Mouse (Mus musculus) embryonic facial prominence, embryonic 15.5 days (tissue): ENCODE measurements around the gene Clcn7. TPM values are rescaled to one million over a fixed set of nuclear protein-coding genes. Genes with fewer than 3 reads are reported as not detected.

Experiments used
- polyA plus RNA-seq: library from polyadenylated mRNA; unstranded; fragments of >200 nt; fragmentation: Nextera tagmentation; extraction: Ambion mirVana; gene quantifications from 2 replicates; pipeline ENCODE4 v1.2.1, GENCODE M21; 2015

Clcn7 gene
- polyA plus RNA-seq, 1 experiment from 2014 or later: 27.3 TPM

Other genes with a start within 250 kb of the Clcn7 start
- 48.9 and 49.6 TPM in 2 replicates for gene Nubp2, start 247.0 kb upstream of the Clcn7 start, polyA plus RNA-seq
- 43.5 and 45.3 TPM in 2 replicates for gene Spsb3, start 246.7 kb upstream of the Clcn7 start, polyA plus RNA-seq
- gene Eme2, start 238.3 kb upstream of the Clcn7 start, polyA plus RNA-seq: 28.5 and 32.6 TPM in 2 replicates
- 86.8 and 92.3 TPM in 2 replicates for gene Mrps34, start 238.3 kb upstream of the Clcn7 start, polyA plus RNA-seq
- 48.2 and 52.0 TPM in 2 replicates for gene Nme3, start 236.9 kb upstream of the Clcn7 start, polyA plus RNA-seq
- gene Mapk8ip3, start 196.4 kb upstream of the Clcn7 start, polyA plus RNA-seq: 36.4 and 38.3 TPM in 2 replicates
- 148 and 166 TPM in 2 replicates for gene Jpt2, start 172.7 kb upstream of the Clcn7 start, polyA plus RNA-seq
- gene Cramp1l, start 117.6 kb upstream of the Clcn7 start, polyA plus RNA-seq: 7.2 and 7.8 TPM in 2 replicates
- gene Ift140, start 117.3 kb upstream of the Clcn7 start, polyA plus RNA-seq: 19.4 and 19.8 TPM in 2 replicates
- 29.8 and 32.5 TPM in 2 replicates for gene Tmem204, start 49.8 kb upstream of the Clcn7 start, polyA plus RNA-seq
- gene Telo2, start 17.4 kb upstream of the Clcn7 start, polyA plus RNA-seq: 42.3 and 49.2 TPM in 2 replicates
- gene Ptx4, start 12.6 kb upstream of the Clcn7 start, polyA plus RNA-seq: 2.2 and 2.8 TPM in 2 replicates
- gene Ccdc154, start 29.1 kb downstream of the Clcn7 start, polyA plus RNA-seq: 0.16 and 0.24 TPM in 2 replicates
- 1.5 and 2.0 TPM in 2 replicates for gene Gm38655, start 42.1 kb downstream of the Clcn7 start, polyA plus RNA-seq
- gene BC003965, start 51.2 kb downstream of the Clcn7 start, polyA plus RNA-seq: 31.5 and 31.6 TPM in 2 replicates
- gene Unkl, start 55.0 kb downstream of the Clcn7 start, polyA plus RNA-seq: 9.4 and 10.2 TPM in 2 replicates
- gene Gnptg, start 106.7 kb downstream of the Clcn7 start, polyA plus RNA-seq: 40.8 and 42.7 TPM in 2 replicates
- 50.8 and 53.2 TPM in 2 replicates for gene Tsr3, start 106.8 kb downstream of the Clcn7 start, polyA plus RNA-seq
- gene Baiap3, start 123.0 kb downstream of the Clcn7 start, polyA plus RNA-seq: 1.3 and 1.6 TPM in 2 replicates
- gene Ube2i, start 141.2 kb downstream of the Clcn7 start, polyA plus RNA-seq: 513 and 543 TPM in 2 replicates
- gene Prss34, start 165.0 kb downstream of the Clcn7 start, polyA plus RNA-seq: 6.9 and 7.0 TPM in 2 replicates
- not detected in 2 replicates for gene Prss28, start 175.3 kb downstream of the Clcn7 start, polyA plus RNA-seq
- gene Prss29, start 185.3 kb downstream of the Clcn7 start, polyA plus RNA-seq: not detected in 2 replicates
- 4.1 and 6.2 TPM in 2 replicates for gene Tpsab1, start 212.2 kb downstream of the Clcn7 start, polyA plus RNA-seq
- 167 and 237 TPM in 2 replicates for gene Tpsb2, start 232.9 kb downstream of the Clcn7 start, polyA plus RNA-seq
- gene Tpsg1, start 235.9 kb downstream of the Clcn7 start, polyA plus RNA-seq: 10.3 and 10.9 TPM in 2 replicates